Mouse (Mus musculus) stomach, postnatal 0 days (tissue): ENCODE data around the gene Bckdha. TPM values are rescaled to one million over a fixed set of nuclear protein-coding genes. Genes with fewer than 3 reads are reported as not detected.

Source experiments
- ATAC-seq: fragments of 200-750 bp; cut with Nextera tagmentation; 2 replicates; pipeline ENCODE4 v1.8.0; 2017; ENCODE audit not compliant: low FRiP score, low TSS enrichment
- DNase-seq: peaks from one replicate; pipeline ENCODE4 v3.0.0-alpha.2; 2016; ENCODE audit warnings: low spot score
- H3K27ac ChIP-seq: fragments of 300-500 bp; sonication (generic); replicated peaks from 2 replicates; pipeline ENCODE4 v1.5.1; 2014; ENCODE audit warnings: mild to moderate bottlenecking, control low read depth
- H3K27me3 ChIP-seq: fragments of 300-500 bp; sonication (generic); 2 replicates; pipeline ENCODE4 v1.6.1; 2014; ENCODE audit warnings: low read length; ENCODE audit not compliant: control insufficient read depth, insufficient read depth
- H3K36me3 ChIP-seq: fragments of 300-500 bp; sonication (generic); 2 replicates; pipeline ENCODE4 v1.6.1; 2014; ENCODE audit warnings: low read length, mixed read lengths; ENCODE audit not compliant: control insufficient read depth, insufficient read depth
- H3K4me1 ChIP-seq: fragments of 300-500 bp; sonication (generic); replicated peaks from 2 replicates; pipeline ENCODE4 v1.6.1; 2014; ENCODE audit warnings: antibody characterized with exemption; ENCODE audit not compliant: control insufficient read depth, insufficient read depth
- H3K4me2 ChIP-seq: fragments of 300-500 bp; sonication (generic); replicated peaks from 2 replicates; pipeline ENCODE4 v1.6.1; 2014; ENCODE audit warnings: low read depth, mild to moderate bottlenecking, control low read depth, moderate library complexity
- H3K4me3 ChIP-seq: fragments of 300-500 bp; sonication (generic); 2 replicates; pipeline ENCODE4 v1.5.1; 2014; ENCODE audit warnings: low read depth, low read length, control low read depth
- H3K9ac ChIP-seq: fragments of 300-500 bp; sonication (generic); 2 replicates; pipeline ENCODE4 v1.6.1; 2014; ENCODE audit warnings: mild to moderate bottlenecking, low read length, control low read depth, mixed read lengths
- H3K9me3 ChIP-seq: fragments of 300-500 bp; sonication (generic); 2 replicates; pipeline ENCODE4 v1.6.1; 2016; ENCODE audit warnings: low read length; ENCODE audit not compliant: control insufficient read depth
- CTCF ChIP-seq: IDR thresholded peaks from 2 replicates; pipeline ENCODE4 v1.5.1; 2016; ENCODE audit warnings: antibody characterized with exemption, low read depth, mild to moderate bottlenecking, moderate library complexity
- EP300 ChIP-seq: optimal IDR thresholded peaks from 2 replicates; pipeline ENCODE3; 2016; ENCODE audit warnings: antibody characterized with exemption
- WGBS: fragments of 180-500 bp; shearing (Covaris S2); extraction: QIAGEN DNeasy Blood & Tissue Kit; methylation state at CpG from one replicate; pipeline ENCODE4 v1.1.7; 2014; 5-methylcytosine and 5-hydroxymethylcytosine counted together
- polyA plus RNA-seq: library from polyadenylated mRNA; unstranded; fragments of >200 nt; fragmentation: Nextera tagmentation; extraction: Ambion mirVana; gene quantifications from 2 replicates; pipeline ENCODE4 v1.2.1, GENCODE M21; 2015

Bckdha gene
- polyA plus RNA-seq, 1 experiment from 2014 or later = 63.8 TPM

- H3K4me1 ChIP-seq = no peaks in the 10 kb centered on the region
- ATAC-seq (no peak), DNase-seq (no peak)
- WGBS = 78% methylated on average over 4 of the region's 4 CpGs
- no peak overlapping the region for H3K4me2 ChIP-seq
- no peak overlapping the region for H3K27ac ChIP-seq
- no peak for TF ChIP-seq CTCF
- TF ChIP-seq EP300 = no peak
- no peaks in the 10 kb centered on the region for H3K36me3 ChIP-seq
- no peak overlapping the region for H3K4me3 ChIP-seq
- no peak overlapping the region for H3K9ac ChIP-seq
- H3K9me3 ChIP-seq = no peaks in the 10 kb centered on the region
- H3K27me3 ChIP-seq = no peaks in the 10 kb centered on the region
These were observed 14.2 kb downstream of the Bckdha start for GRCm38 (mm10) chr7:25644631-25645030.

- no peak overlapping the region for H3K4me2 ChIP-seq
- TF ChIP-seq CTCF (no peak), EP300 (no peak)
- WGBS = 73% methylated on average over 10 of the region's 10 CpGs
- H3K4me3 ChIP-seq = no peak overlapping the region
- no peaks in the 10 kb centered on the region for H3K9me3 ChIP-seq
- DNase-seq (no peak), ATAC-seq (no peak)
- no peak overlapping the region for H3K9ac ChIP-seq
- H3K27me3 ChIP-seq = no peaks in the 10 kb centered on the region
- no peaks in the 10 kb centered on the region for H3K4me1 ChIP-seq
- H3K36me3 ChIP-seq = no peaks in the 10 kb centered on the region
- H3K27ac ChIP-seq = no peak overlapping the region
These were observed 14.6 kb downstream of the Bckdha start for GRCm38 (mm10) chr7:25644136-25644535.

GRCm38 (mm10) chr7:25639754-25640153 lies 19.0 kb downstream of the Bckdha start:
- H3K9me3 ChIP-seq = no peaks in the 10 kb centered on the region
- no peaks in the 10 kb centered on the region for H3K27me3 ChIP-seq
- DNase-seq = no peak
- H3K27ac ChIP-seq = no peak overlapping the region
- no peak for ATAC-seq
- no peaks in the 10 kb centered on the region for H3K4me1 ChIP-seq
- no peak overlapping the region for H3K4me2 ChIP-seq
- peaks cover 12% of the 10 kb centered on the region for H3K36me3 ChIP-seq
- no peak overlapping the region for H3K9ac ChIP-seq
- H3K4me3 ChIP-seq = no peak overlapping the region
- no peak for TF ChIP-seq CTCF
- no peak for TF ChIP-seq EP300
- 96% methylated on average over 4 of the region's 4 CpGs for WGBS

- no peaks in the 10 kb centered on the region for H3K4me1 ChIP-seq
- H3K4me3 ChIP-seq = no peak overlapping the region
- H3K4me2 ChIP-seq = no peak overlapping the region
- TF ChIP-seq CTCF (no peak), EP300 (no peak)
- no peak for ATAC-seq
- no peak for DNase-seq
- 88% methylated on average over 5 of the region's 5 CpGs for WGBS
- H3K9ac ChIP-seq = no peak overlapping the region
- H3K9me3 ChIP-seq = no peaks in the 10 kb centered on the region
- no peak overlapping the region for H3K27ac ChIP-seq
- peaks cover 21% of the 10 kb centered on the region for H3K36me3 ChIP-seq
- no peaks in the 10 kb centered on the region for H3K27me3 ChIP-seq
These were observed 21.7 kb downstream of the Bckdha start for GRCm38 (mm10) chr7:25637099-25637498.

- Histone ChIP-seq H3K4me1 (no peaks in the 10 kb centered on the region), H3K36me3 (peaks cover 22% of the 10 kb centered on the region), H3K27ac (no peak overlapping the region), H3K4me3 (no peak overlapping the region), H3K9ac (no peak overlapping the region), H3K9me3 (no peaks in the 10 kb centered on the region), H3K27me3 (no peaks in the 10 kb centered on the region), H3K4me2 (no peak overlapping the region)
- WGBS = 27% methylated on average over 3 of the region's 3 CpGs
- DNase-seq (no peak), ATAC-seq (no peak)
- no peak for TF ChIP-seq CTCF
- TF ChIP-seq EP300 = no peak
These were observed 22.4 kb downstream of the Bckdha start for GRCm38 (mm10) chr7:25636373-25636772.

GRCm38 (mm10) chr7:25632679-25633078 lies 26.1 kb downstream of the Bckdha start:
- no peaks in the 10 kb centered on the region for H3K4me1 ChIP-seq
- no peak overlapping the region for H3K27ac ChIP-seq
- ATAC-seq (no peak), DNase-seq (no peak)
- TF ChIP-seq EP300 (no peak), CTCF (no peak)
- H3K4me2 ChIP-seq = no peak overlapping the region
- H3K36me3 ChIP-seq = peaks cover 29% of the 10 kb centered on the region
- H3K9me3 ChIP-seq = no peaks in the 10 kb centered on the region
- no peak overlapping the region for H3K9ac ChIP-seq
- H3K4me3 ChIP-seq = no peak overlapping the region
- no peaks in the 10 kb centered on the region for H3K27me3 ChIP-seq
- WGBS = 83% methylated on average over 5 of the region's 5 CpGs

GRCm38 (mm10) chr7:25628323-25628620 lies 30.5 kb downstream of the Bckdha start:
- ATAC-seq = no peak
- no peak for DNase-seq
- WGBS = 47% methylated on average over 8 of the region's 8 CpGs
- no peaks in the 10 kb centered on the region for H3K9me3 ChIP-seq
- no peaks in the 10 kb centered on the region for H3K27me3 ChIP-seq
- H3K9ac ChIP-seq = peak overlapping the region; percentile 59
- TF ChIP-seq CTCF (no peak), EP300 (no peak)
- no peaks in the 10 kb centered on the region for H3K4me1 ChIP-seq
- H3K4me3 ChIP-seq = peak overlapping the region; percentile 48
- H3K27ac ChIP-seq = no peak overlapping the region
- H3K4me2 ChIP-seq = peak overlapping the region; percentile 62
- H3K36me3 ChIP-seq = peaks cover 24% of the 10 kb centered on the region
